Mouse (Mus musculus): ENCODE results near the gene Gorasp2.

Gene Gorasp2

GRCm38 (mm10) chr2:70660887-70661714 is at the start of gene Gorasp2:
Gorasp2 (plus strand) TSS chr2:70661576.
- peak; percentile 93 for DNase-seq (ENCODE audit: low read depth)

GRCm38 (mm10) chr2:70614745-70615351 is 46.5 kb upstream of the Gorasp2 start:
- no peak for DNase-seq (ENCODE audit: low read depth)

- DNase-seq (ENCODE audit: low read depth): no peak
These were observed 45.3 kb upstream of the Gorasp2 start for GRCm38 (mm10) chr2:70616076-70616475.

GRCm38 (mm10) chr2:70616617-70617016 is 44.8 kb upstream of the Gorasp2 start:
- DNase-seq (ENCODE audit: low read depth): no peak

- no peak for DNase-seq (ENCODE audit: low read depth)
These were observed 42.0 kb upstream of the Gorasp2 start for GRCm38 (mm10) chr2:70619232-70619835.

GRCm38 (mm10) chr2:70620225-70620624 is 41.2 kb upstream of the Gorasp2 start:
- DNase-seq (ENCODE audit: low read depth): no peak

GRCm38 (mm10) chr2:70622244-70622643 is 39.1 kb upstream of the Gorasp2 start:
- no peak for DNase-seq (ENCODE audit: low read depth)

GRCm38 (mm10) chr2:70625761-70626160 is 35.6 kb upstream of the Gorasp2 start:
- no peak for DNase-seq (ENCODE audit: low read depth)

- DNase-seq (ENCODE audit: low read depth): no peak
These were observed 33.0 kb upstream of the Gorasp2 start for GRCm38 (mm10) chr2:70628397-70628796.

- no peak for DNase-seq (ENCODE audit: low read depth)
These were observed 32.0 kb upstream of the Gorasp2 start for GRCm38 (mm10) chr2:70629339-70629761.

GRCm38 (mm10) chr2:70629921-70630320 is 31.5 kb upstream of the Gorasp2 start:
- no peak for DNase-seq (ENCODE audit: low read depth)

- no peak for DNase-seq (ENCODE audit: low read depth)
These were observed 30.1 kb upstream of the Gorasp2 start for GRCm38 (mm10) chr2:70631321-70631720.

GRCm38 (mm10) chr2:70632412-70632811 is 29.0 kb upstream of the Gorasp2 start:
- DNase-seq (ENCODE audit: low read depth): no peak

- DNase-seq (ENCODE audit: low read depth): no peak
These were observed 27.2 kb upstream of the Gorasp2 start for GRCm38 (mm10) chr2:70634028-70634690.

GRCm38 (mm10) chr2:70640968-70641367 is 20.4 kb upstream of the Gorasp2 start:
- no peak for DNase-seq (ENCODE audit: low read depth)

- DNase-seq (ENCODE audit: low read depth): no peak
These were observed 18.3 kb upstream of the Gorasp2 start for GRCm38 (mm10) chr2:70642971-70643565.

- no peak for DNase-seq (ENCODE audit: low read depth)
These were observed 16.1 kb upstream of the Gorasp2 start for GRCm38 (mm10) chr2:70645266-70645780.

GRCm38 (mm10) chr2:70647681-70648080 is 13.7 kb upstream of the Gorasp2 start:
- DNase-seq (ENCODE audit: low read depth): no peak

- no peak for DNase-seq (ENCODE audit: low read depth)
These were observed 13.1 kb upstream of the Gorasp2 start for GRCm38 (mm10) chr2:70648271-70648670.

- DNase-seq (ENCODE audit: low read depth): no peak
These were observed 11.9 kb upstream of the Gorasp2 start for GRCm38 (mm10) chr2:70649471-70649870.

GRCm38 (mm10) chr2:70651820-70652219 is 9.6 kb upstream of the Gorasp2 start:
- DNase-seq (ENCODE audit: low read depth): no peak

- no peak for DNase-seq (ENCODE audit: low read depth)
These were observed 4.3 kb upstream of the Gorasp2 start for GRCm38 (mm10) chr2:70657083-70657482.

All from c-Kit-positive CD71-negative TER-119-negative erythroid progenitor cells, embryonic 14.5 days (primary cell).